Mouse (Mus musculus) olfactory bulb, adult 2 months (tissue): ENCODE results near the gene Tcf12.

ENCODE experiments used
- CTCF ChIP-seq: fragments of 200-500 bp; IDR thresholded peaks from 2 replicates; pipeline ENCODE4 v1.5.1; 2012; ENCODE audit warnings: low read depth, mild to moderate bottlenecking, low read length, moderate library complexity; ENCODE audit not compliant: insufficient read depth
- POLR2A ChIP-seq: fragments of 200-500 bp; IDR thresholded peaks from 2 replicates; pipeline ENCODE4 v1.6.1; 2012; ENCODE audit warnings: mild to moderate bottlenecking, low read depth, low read length, moderate library complexity; ENCODE audit not compliant: insufficient read depth

GRCm38 (mm10) chr9:71861629-71862028 lies 250.0 kb downstream of the Tcf12 start:
- no peak for TF ChIP-seq CTCF
- TF ChIP-seq POLR2A, result no peak
